Mouse (Mus musculus) forebrain, embryonic 15.5 days (tissue): ENCODE measurements at regions not wholly inside any gene's neighbourhood (a gene's known extent, or its start where the extent isn't known, plus 50 kb on each side); places are given as distances from the start of the nearest gene placed in this dataset.

Experiments used
- ATAC-seq: fragments of 200-750 bp; cut with Nextera tagmentation; replicated peaks from 2 replicates; pipeline ENCODE4 v1.8.0; 2017; ENCODE audit warnings: mild to moderate bottlenecking, moderate TSS enrichment, moderate library complexity
- H3K27ac ChIP-seq: fragments of 300-500 bp; sonication (generic); replicated peaks from 2 replicates; pipeline ENCODE4 v1.5.1; 2015; ENCODE audit warnings: mild to moderate bottlenecking, inconsistent platforms
- H3K27me3 ChIP-seq: fragments of 300-500 bp; sonication (generic); 2 replicates; pipeline ENCODE4 v1.6.1; 2015; ENCODE audit warnings: inconsistent platforms
- H3K36me3 ChIP-seq: fragments of 300-500 bp; sonication (generic); 2 replicates; pipeline ENCODE4 v1.6.1; 2015; ENCODE audit warnings: mild to moderate bottlenecking, inconsistent platforms
- H3K4me1 ChIP-seq: fragments of 300-500 bp; sonication (generic); 2 replicates; pipeline ENCODE4 v1.6.1; 2015; ENCODE audit warnings: inconsistent platforms
- H3K4me2 ChIP-seq: fragments of 300-500 bp; sonication (generic); replicated peaks from 2 replicates; pipeline ENCODE4 v1.6.1; 2015; ENCODE audit warnings: mild to moderate bottlenecking, inconsistent platforms
- H3K4me3 ChIP-seq: fragments of 300-500 bp; sonication (generic); 2 replicates; pipeline ENCODE4 v1.5.1; 2015; ENCODE audit warnings: mild to moderate bottlenecking, inconsistent platforms
- H3K9ac ChIP-seq: fragments of 300-500 bp; sonication (generic); replicated peaks from 2 replicates; pipeline ENCODE4 v1.6.1; 2015; ENCODE audit warnings: mild to moderate bottlenecking, inconsistent platforms
- H3K9me3 ChIP-seq: fragments of 300-500 bp; sonication (generic); 2 replicates; pipeline ENCODE4 v1.6.1; 2016; ENCODE audit warnings: inconsistent platforms
- WGBS: fragments of 180-500 bp; shearing (Covaris S2); methylation state at CpG from one replicate; pipeline ENCODE4 v1.1.7; 2015; ENCODE audit warnings: mixed read lengths; 5-methylcytosine and 5-hydroxymethylcytosine counted together

DNA sequence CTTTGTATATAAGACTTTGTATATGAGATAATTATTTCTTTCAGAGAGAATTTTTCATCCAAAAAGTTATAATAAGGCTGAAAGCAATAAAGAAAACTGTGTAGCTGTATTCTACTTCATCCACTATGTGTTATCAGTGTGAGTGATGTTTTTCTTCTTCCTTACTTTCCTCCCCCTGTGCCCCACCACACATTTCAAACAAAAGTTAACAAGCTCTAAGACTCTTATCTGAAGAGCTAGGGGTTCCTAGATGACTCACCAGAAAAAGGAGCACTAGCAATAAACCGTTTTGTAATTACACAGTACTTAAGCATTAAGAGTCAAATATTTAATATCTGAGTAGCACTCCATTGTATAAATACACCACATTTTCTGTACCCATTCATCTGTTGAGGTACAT, 615.3 kb downstream of the Gm6377 start:
- ATAC-seq: no peak
- Histone ChIP-seq H3K4me3 (no peak overlapping the region), H3K36me3 (no peaks in the 10 kb centered on the region), H3K9ac (no peak overlapping the region), H3K9me3 (no peaks in the 10 kb centered on the region), H3K27me3 (no peaks in the 10 kb centered on the region), H3K4me2 (no peak overlapping the region), H3K27ac (no peak overlapping the region), H3K4me1 (no peaks in the 10 kb centered on the region)
- 55% methylated on average over 1 of the region's 1 CpGs for WGBS

GRCm38 (mm10) chrX:109842020-109842419, 645.5 kb downstream of the Gm6377 start:
- Histone ChIP-seq H3K4me2 (no peak overlapping the region), H3K9ac (no peak overlapping the region), H3K9me3 (no peaks in the 10 kb centered on the region), H3K4me3 (no peak overlapping the region), H3K27me3 (no peaks in the 10 kb centered on the region), H3K36me3 (no peaks in the 10 kb centered on the region), H3K4me1 (no peaks in the 10 kb centered on the region), H3K27ac (no peak overlapping the region)
- ATAC-seq: no peak
- WGBS: 90% methylated on average over 2 of the region's 2 CpGs

- WGBS: 39% methylated on average over 2 of the region's 2 CpGs
- no peak overlapping the region for H3K27ac ChIP-seq
- H3K4me1 ChIP-seq: no peaks in the 10 kb centered on the region
- no peak overlapping the region for H3K4me3 ChIP-seq
- H3K27me3 ChIP-seq: no peaks in the 10 kb centered on the region
- no peak overlapping the region for H3K9ac ChIP-seq
- no peaks in the 10 kb centered on the region for H3K9me3 ChIP-seq
- H3K36me3 ChIP-seq: no peaks in the 10 kb centered on the region
- H3K4me2 ChIP-seq: no peak overlapping the region
- peak; percentile 86 for ATAC-seq
Observed at GRCm38 (mm10) chrX:109845094-109845648, 648.6 kb downstream of the Gm6377 start.

GRCm38 (mm10) chrX:109885572-109885971, 689.0 kb downstream of the Gm6377 start:
- H3K36me3 ChIP-seq: no peaks in the 10 kb centered on the region
- no peaks in the 10 kb centered on the region for H3K27me3 ChIP-seq
- 61% methylated on average over 1 of the region's 1 CpGs for WGBS
- no peak overlapping the region for H3K27ac ChIP-seq
- H3K9me3 ChIP-seq: no peaks in the 10 kb centered on the region
- H3K4me1 ChIP-seq: no peaks in the 10 kb centered on the region
- no peak for ATAC-seq
- no peak overlapping the region for H3K9ac ChIP-seq
- no peak overlapping the region for H3K4me3 ChIP-seq
- no peak overlapping the region for H3K4me2 ChIP-seq

GRCm38 (mm10) chrX:109900077-109900476, 703.5 kb downstream of the Gm6377 start:
- Histone ChIP-seq H3K4me2 (no peak overlapping the region), H3K4me3 (no peak overlapping the region), H3K36me3 (no peaks in the 10 kb centered on the region), H3K4me1 (no peaks in the 10 kb centered on the region), H3K27me3 (no peaks in the 10 kb centered on the region), H3K27ac (no peak overlapping the region), H3K9ac (no peak overlapping the region), H3K9me3 (no peaks in the 10 kb centered on the region)
- 69% methylated on average over 1 of the region's 1 CpGs for WGBS
- ATAC-seq: no peak

GRCm38 (mm10) chrX:109931130-109931529, 734.6 kb downstream of the Gm6377 start:
- Histone ChIP-seq H3K4me1 (no peaks in the 10 kb centered on the region), H3K4me2 (no peak overlapping the region), H3K9me3 (no peaks in the 10 kb centered on the region), H3K27me3 (no peaks in the 10 kb centered on the region), H3K27ac (no peak overlapping the region), H3K4me3 (no peak overlapping the region), H3K9ac (no peak overlapping the region), H3K36me3 (no peaks in the 10 kb centered on the region)
- ATAC-seq: no peak

- no peak overlapping the region for H3K4me2 ChIP-seq
- no peak overlapping the region for H3K27ac ChIP-seq
- no peaks in the 10 kb centered on the region for H3K36me3 ChIP-seq
- no peak overlapping the region for H3K9ac ChIP-seq
- no peaks in the 10 kb centered on the region for H3K9me3 ChIP-seq
- WGBS: 65% methylated on average over 1 of the region's 1 CpGs
- no peaks in the 10 kb centered on the region for H3K27me3 ChIP-seq
- H3K4me1 ChIP-seq: no peaks in the 10 kb centered on the region
- no peak overlapping the region for H3K4me3 ChIP-seq
- no peak for ATAC-seq
Observed at GRCm38 (mm10) chrX:109954533-109954932, 758.0 kb downstream of the Gm6377 start.

- Histone ChIP-seq H3K4me3 (no peak overlapping the region), H3K27me3 (no peaks in the 10 kb centered on the region), H3K4me2 (no peak overlapping the region), H3K36me3 (no peaks in the 10 kb centered on the region), H3K9me3 (no peaks in the 10 kb centered on the region), H3K9ac (no peak overlapping the region), H3K4me1 (no peaks in the 10 kb centered on the region), H3K27ac (no peak overlapping the region)
- ATAC-seq: peak; percentile 88
- WGBS: 41% methylated on average over 2 of the region's 2 CpGs
Observed at GRCm38 (mm10) chrX:109969863-109970262, 773.3 kb downstream of the Gm6377 start.

GRCm38 (mm10) chrX:110005221-110005620, 808.7 kb downstream of the Gm6377 start:
- no peak overlapping the region for H3K4me2 ChIP-seq
- 70% methylated on average over 2 of the region's 2 CpGs for WGBS
- no peaks in the 10 kb centered on the region for H3K27me3 ChIP-seq
- ATAC-seq: no peak
- no peaks in the 10 kb centered on the region for H3K9me3 ChIP-seq
- H3K4me1 ChIP-seq: no peaks in the 10 kb centered on the region
- H3K4me3 ChIP-seq: no peak overlapping the region
- no peaks in the 10 kb centered on the region for H3K36me3 ChIP-seq
- no peak overlapping the region for H3K27ac ChIP-seq
- no peak overlapping the region for H3K9ac ChIP-seq
